Mouse (Mus musculus): Measurements from ENCODE around the gene Sowahc. TPM values are rescaled to one million over a fixed set of nuclear protein-coding genes. Genes with fewer than 3 reads are reported as not detected.

Sowahc gene
- polyA plus RNA-seq, 1 experiment from 2014 or later: 9.7 TPM

DNA sequence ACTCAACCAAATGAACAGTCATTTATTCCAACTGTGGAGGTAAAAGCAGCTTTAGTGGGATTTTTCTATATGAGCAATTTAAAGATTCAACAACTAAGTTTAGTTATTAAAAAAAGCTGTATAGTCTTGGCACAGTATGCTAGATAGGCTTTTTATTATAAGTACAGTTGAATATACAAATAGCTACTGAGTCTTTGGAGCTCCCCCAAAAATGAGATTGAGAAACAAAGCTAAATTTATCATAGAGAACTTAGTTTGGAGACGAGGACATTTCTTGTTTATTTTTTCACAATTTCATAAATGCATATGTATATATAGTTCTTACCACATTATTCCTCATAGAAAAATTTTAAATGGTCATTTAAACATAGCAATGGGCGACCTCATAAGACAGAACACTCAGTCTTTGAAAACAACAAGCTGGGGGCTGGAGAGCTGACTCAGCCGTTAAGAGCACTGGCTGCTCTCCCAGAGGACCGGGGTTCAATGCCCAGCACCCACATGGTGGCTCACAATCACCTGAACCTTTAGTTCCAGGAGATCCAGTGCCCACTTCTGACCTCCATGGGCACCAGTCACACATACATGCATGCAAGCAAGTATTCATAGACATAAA lies 7.6 kb downstream of the Sowahc start:
- ATAC-seq (no peak), DNase-seq (ENCODE audit: low spot score) (peak; percentile 76)
- H3K36me3 ChIP-seq (ENCODE audit: insufficient read depth, low read length): no peaks in the 10 kb centered on the region
- H3K9me3 ChIP-seq (ENCODE audit: low read length): no peaks in the 10 kb centered on the region
- no peaks in the 10 kb centered on the region for H3K27me3 ChIP-seq (replicated peaks; ENCODE audit: insufficient read depth, low read length)
- H3K4me2 ChIP-seq (replicated peaks; ENCODE audit: low read depth, low read length): no peak overlapping the region
- peaks cover 3% of the 10 kb centered on the region; the same call in 1 of the 2 replicates for H3K4me1 ChIP-seq (ENCODE audit: insufficient read depth, low read depth, low read length)
- H3K27ac ChIP-seq (ENCODE audit: low read length): no peak overlapping the region
- TF ChIP-seq CTCF (IDR thresholded peaks at IDR 0.05): no peak
- TF ChIP-seq EP300 (IDR thresholded peaks at IDR 0.05): no peak
- 36% methylated on average over 4 of the region's 4 CpGs for WGBS
- H3K4me3 ChIP-seq (ENCODE audit: low read depth, low read length): no peak overlapping the region
- H3K9ac ChIP-seq (replicated peaks; ENCODE audit: low read depth): no peak overlapping the region

DNA sequence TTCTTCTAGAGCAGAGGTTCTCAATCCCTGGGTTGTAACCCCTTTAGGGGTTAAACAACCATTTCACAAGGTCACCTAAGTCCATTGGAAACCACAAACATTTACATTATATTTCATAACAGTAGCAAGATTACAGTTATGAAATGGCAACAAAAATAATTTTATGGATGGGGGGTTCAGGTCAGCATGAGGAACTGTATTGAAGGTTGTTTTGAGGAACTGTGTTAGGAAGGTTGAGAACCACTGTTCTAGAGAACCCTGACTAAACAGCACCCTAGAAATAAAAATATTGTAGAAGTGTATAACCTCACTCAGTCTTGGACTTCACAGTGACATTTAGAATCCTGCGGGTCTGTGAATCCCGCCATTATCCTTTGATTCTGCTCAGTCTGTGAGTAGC lies 13.5 kb downstream of the Sowahc start:
- Histone ChIP-seq H3K27ac (ENCODE audit: low read length) (no peak overlapping the region), H3K4me3 (ENCODE audit: low read depth, low read length) (no peak overlapping the region), H3K4me1 (ENCODE audit: insufficient read depth, low read depth, low read length) (peaks cover 2% of the 10 kb centered on the region; the same call in 1 of the 2 replicates), H3K4me2 (replicated peaks; ENCODE audit: low read depth, low read length) (no peak overlapping the region), H3K36me3 (ENCODE audit: insufficient read depth, low read length) (no peaks in the 10 kb centered on the region), H3K9me3 (ENCODE audit: low read length) (no peaks in the 10 kb centered on the region), H3K27me3 (replicated peaks; ENCODE audit: insufficient read depth, low read length) (no peaks in the 10 kb centered on the region), H3K9ac (replicated peaks; ENCODE audit: low read depth) (no peak overlapping the region)
- TF ChIP-seq CTCF (IDR thresholded peaks at IDR 0.05) (no peak), EP300 (IDR thresholded peaks at IDR 0.05) (no peak)
- no peak for ATAC-seq
- no peak for DNase-seq (ENCODE audit: low spot score)
- 95% methylated on average over 2 of the region's 2 CpGs for WGBS

DNA sequence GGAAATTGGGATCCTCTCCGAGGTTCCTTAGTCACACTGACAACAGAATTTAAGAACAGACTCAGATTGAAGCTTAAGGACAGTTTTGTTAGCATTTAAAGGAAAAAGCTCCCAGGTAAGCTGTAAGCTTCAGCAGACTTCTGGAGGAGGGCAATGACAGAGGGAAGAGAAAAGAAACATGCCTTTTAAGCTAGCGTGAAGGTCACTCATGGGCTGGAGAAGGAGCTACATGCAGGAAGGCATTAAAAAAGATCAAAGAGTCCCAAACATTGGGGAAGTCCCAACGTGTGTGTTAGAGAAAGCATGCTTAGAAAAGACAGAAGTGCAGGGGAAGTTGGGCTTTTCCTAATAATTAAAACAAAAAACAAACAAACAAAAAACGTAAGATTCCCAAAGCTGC lies 14.1 kb downstream of the Sowahc start:
- Histone ChIP-seq H3K4me2 (replicated peaks; ENCODE audit: low read depth, low read length) (no peak overlapping the region), H3K4me3 (ENCODE audit: low read depth, low read length) (no peak overlapping the region), H3K9me3 (ENCODE audit: low read length) (no peaks in the 10 kb centered on the region), H3K27me3 (replicated peaks; ENCODE audit: insufficient read depth, low read length) (no peaks in the 10 kb centered on the region), H3K36me3 (ENCODE audit: insufficient read depth, low read length) (no peaks in the 10 kb centered on the region), H3K27ac (ENCODE audit: low read length) (no peak overlapping the region), H3K9ac (replicated peaks; ENCODE audit: low read depth) (no peak overlapping the region), H3K4me1 (ENCODE audit: insufficient read depth, low read depth, low read length) (peaks cover 2% of the 10 kb centered on the region; the same call in 1 of the 2 replicates)
- no peak for DNase-seq (ENCODE audit: low spot score)
- no peak for TF ChIP-seq CTCF (IDR thresholded peaks at IDR 0.05)
- TF ChIP-seq EP300 (IDR thresholded peaks at IDR 0.05): no peak
- no peak for ATAC-seq
- 42% methylated on average over 4 of the region's 4 CpGs for WGBS

DNA sequence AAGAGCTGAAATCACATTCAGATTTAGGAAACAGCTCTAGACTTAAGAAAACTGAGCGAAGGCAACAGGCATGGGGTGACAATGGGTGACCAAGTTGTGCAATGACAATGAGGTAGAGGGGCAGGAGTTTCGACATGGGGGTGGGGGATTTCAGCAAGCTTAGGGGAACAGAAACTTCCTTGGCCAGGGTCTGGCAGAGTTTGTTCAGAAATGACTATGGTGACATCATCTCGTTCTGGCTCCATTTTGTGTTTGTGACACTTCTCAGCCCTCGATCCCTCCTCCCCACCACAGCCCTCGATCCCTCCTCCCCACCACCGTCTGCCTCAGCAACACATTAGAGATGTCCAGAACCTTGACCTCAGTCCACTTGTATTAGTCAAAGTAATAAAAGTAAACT lies 14.7 kb downstream of the Sowahc start:
- Histone ChIP-seq H3K27me3 (replicated peaks; ENCODE audit: insufficient read depth, low read length) (no peaks in the 10 kb centered on the region), H3K9me3 (ENCODE audit: low read length) (no peaks in the 10 kb centered on the region), H3K4me2 (replicated peaks; ENCODE audit: low read depth, low read length) (no peak overlapping the region), H3K4me1 (ENCODE audit: insufficient read depth, low read depth, low read length) (peaks cover 2% of the 10 kb centered on the region; the same call in 1 of the 2 replicates), H3K27ac (ENCODE audit: low read length) (no peak overlapping the region), H3K9ac (replicated peaks; ENCODE audit: low read depth) (no peak overlapping the region), H3K4me3 (ENCODE audit: low read depth, low read length) (no peak overlapping the region), H3K36me3 (ENCODE audit: insufficient read depth, low read length) (no peaks in the 10 kb centered on the region)
- 55% methylated on average over 6 of the region's 6 CpGs for WGBS
- DNase-seq (ENCODE audit: low spot score): peak; percentile 83
- ATAC-seq: peak; percentile 29
- no peak for TF ChIP-seq CTCF (IDR thresholded peaks at IDR 0.05)
- peak; percentile 70 for TF ChIP-seq EP300 (IDR thresholded peaks at IDR 0.05)

DNA sequence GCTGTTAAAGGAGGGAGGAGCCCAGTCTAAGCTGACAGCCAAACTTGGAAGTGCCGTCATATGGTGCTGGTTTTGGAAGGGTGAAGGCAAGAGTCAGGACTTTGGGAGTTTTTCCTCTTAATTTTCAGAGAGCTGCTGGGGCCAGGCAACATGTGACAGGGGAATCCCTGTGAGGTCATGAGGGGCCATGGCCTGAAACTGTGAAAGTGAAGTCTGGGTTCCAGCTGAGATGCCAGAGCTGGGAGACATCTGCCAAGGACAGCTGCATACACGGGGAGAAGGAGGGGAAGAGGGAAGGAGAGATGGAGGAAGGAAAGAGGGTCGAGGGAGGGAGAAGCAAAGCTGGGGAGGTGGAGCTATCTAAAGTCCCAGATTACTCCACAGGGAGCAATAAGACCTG lies 16.0 kb downstream of the Sowahc start:
- WGBS: 34% methylated on average over 3 of the region's 3 CpGs
- ATAC-seq (no peak), DNase-seq (ENCODE audit: low spot score) (peak; percentile 29)
- Histone ChIP-seq H3K4me3 (ENCODE audit: low read depth, low read length) (no peak overlapping the region), H3K27me3 (replicated peaks; ENCODE audit: insufficient read depth, low read length) (no peaks in the 10 kb centered on the region), H3K9ac (replicated peaks; ENCODE audit: low read depth) (no peak overlapping the region), H3K27ac (ENCODE audit: low read length) (no peak overlapping the region), H3K9me3 (ENCODE audit: low read length) (no peaks in the 10 kb centered on the region), H3K4me2 (replicated peaks; ENCODE audit: low read depth, low read length) (no peak overlapping the region), H3K36me3 (ENCODE audit: insufficient read depth, low read length) (no peaks in the 10 kb centered on the region), H3K4me1 (ENCODE audit: insufficient read depth, low read depth, low read length) (peaks cover 2% of the 10 kb centered on the region; the same call in 1 of the 2 replicates)
- TF ChIP-seq CTCF (IDR thresholded peaks at IDR 0.05): no peak
- no peak for TF ChIP-seq EP300 (IDR thresholded peaks at IDR 0.05)

DNA sequence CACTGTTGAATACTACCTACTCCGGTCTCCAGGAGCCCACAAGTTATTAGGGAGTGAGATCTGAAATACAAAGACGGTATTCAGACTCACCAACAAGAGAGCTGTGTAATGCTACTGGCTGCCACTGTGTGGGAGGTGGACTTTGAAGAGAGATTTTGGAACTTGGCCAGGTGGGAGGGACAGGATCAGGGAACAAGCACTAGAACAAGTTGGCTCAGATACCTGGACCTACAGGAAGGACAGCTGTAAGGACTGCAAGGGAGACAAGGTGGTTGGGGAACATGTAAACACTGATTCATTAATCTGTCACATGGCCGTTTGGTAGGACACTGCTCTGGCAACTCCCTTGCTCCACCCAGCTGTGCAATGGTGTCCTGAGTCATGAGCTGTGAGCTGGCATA lies 19.4 kb downstream of the Sowahc start:
- ATAC-seq (peak; percentile 92), DNase-seq (ENCODE audit: low spot score) (peak; percentile 90)
- no peak overlapping the region for H3K4me2 ChIP-seq (replicated peaks; ENCODE audit: low read depth, low read length)
- no peak overlapping the region for H3K4me3 ChIP-seq (ENCODE audit: low read depth, low read length)
- no peak overlapping the region for H3K27ac ChIP-seq (ENCODE audit: low read length)
- H3K36me3 ChIP-seq (ENCODE audit: insufficient read depth, low read length): no peaks in the 10 kb centered on the region
- no peaks in the 10 kb centered on the region for H3K27me3 ChIP-seq (replicated peaks; ENCODE audit: insufficient read depth, low read length)
- peak; percentile 85 for TF ChIP-seq EP300 (IDR thresholded peaks at IDR 0.05)
- TF ChIP-seq CTCF (IDR thresholded peaks at IDR 0.05): peak; percentile 41
- no peak overlapping the region for H3K9ac ChIP-seq (replicated peaks; ENCODE audit: low read depth)
- 24% methylated on average over 3 of the region's 3 CpGs for WGBS
- no peaks in the 10 kb centered on the region for H3K9me3 ChIP-seq (ENCODE audit: low read length)
- peaks cover 2% of the 10 kb centered on the region; the same call in 1 of the 2 replicates for H3K4me1 ChIP-seq (ENCODE audit: insufficient read depth, low read depth, low read length)

Measured in lung, postnatal 0 days (tissue).